Mouse (Mus musculus): Measurements from ENCODE around the gene Map1s.
"Not testable (repeated sequence)": the region's sequence is repeated elsewhere in the genome, so short reads cannot be mapped to it uniquely, and the experiment has no call there.

Gene Map1s

DNA sequence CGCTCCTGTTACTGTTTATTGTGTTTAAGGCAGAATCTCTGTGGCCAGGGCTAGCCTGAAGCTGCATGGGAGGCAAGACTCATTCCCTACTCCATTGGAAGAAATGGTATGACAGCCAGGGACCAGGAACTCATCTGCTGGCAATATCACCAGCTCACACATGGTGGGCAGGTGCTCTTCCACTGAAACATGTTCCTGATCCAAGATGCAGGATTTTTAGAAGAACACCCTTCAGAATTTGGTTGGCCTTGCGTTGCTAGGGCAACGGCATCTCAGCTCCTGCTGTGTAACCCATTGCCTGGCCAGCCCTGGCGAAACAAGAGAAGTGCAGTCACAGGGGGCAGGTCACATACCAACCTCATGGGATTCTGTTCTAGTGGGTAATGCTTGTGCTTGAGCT, 26.2 kb upstream of the Map1s start:
- peak; percentile 81 for DNase-seq

DNA sequence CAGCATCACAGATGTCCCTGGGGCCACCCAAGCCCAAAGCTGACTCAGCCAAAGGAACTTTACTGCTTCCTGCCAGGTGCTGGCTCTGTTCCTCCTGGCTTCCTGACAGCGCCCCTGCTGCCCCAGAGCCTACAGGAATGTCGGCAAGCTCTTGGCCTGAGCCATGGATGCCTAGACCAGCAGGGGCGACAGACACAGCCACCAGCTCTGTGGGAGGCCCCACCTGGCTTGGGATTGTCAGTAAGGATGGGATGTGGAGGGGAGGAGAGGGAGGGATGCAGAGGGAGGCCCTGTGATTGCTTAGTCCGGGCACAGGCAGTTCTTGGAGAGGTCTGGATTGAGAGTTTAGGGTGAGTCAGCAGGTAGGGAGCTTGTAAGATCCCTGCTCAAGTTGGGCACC, 25.6 kb upstream of the Map1s start:
- peak; percentile 97 for DNase-seq

DNA sequence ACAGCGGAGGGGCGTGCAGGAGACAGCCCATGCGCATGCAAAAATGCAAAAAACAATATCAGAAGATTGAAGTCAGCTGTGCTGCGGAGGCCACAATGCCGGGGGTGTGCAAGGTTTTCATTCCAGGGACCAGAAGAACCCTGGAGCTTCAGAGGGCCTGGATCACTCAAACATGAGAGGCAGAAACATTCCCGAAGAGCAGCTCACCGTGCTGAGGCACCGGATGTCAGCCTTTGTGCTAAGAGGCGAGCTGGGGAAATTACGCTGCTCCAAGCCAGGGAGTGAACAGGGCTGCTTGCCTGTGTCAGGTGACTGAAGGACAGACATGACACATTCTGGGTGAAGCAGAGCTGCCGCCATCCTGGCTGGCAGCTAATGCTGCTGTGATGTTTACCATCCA, 25.2 kb upstream of the Map1s start:
- DNase-seq, result peak; percentile 62

DNA sequence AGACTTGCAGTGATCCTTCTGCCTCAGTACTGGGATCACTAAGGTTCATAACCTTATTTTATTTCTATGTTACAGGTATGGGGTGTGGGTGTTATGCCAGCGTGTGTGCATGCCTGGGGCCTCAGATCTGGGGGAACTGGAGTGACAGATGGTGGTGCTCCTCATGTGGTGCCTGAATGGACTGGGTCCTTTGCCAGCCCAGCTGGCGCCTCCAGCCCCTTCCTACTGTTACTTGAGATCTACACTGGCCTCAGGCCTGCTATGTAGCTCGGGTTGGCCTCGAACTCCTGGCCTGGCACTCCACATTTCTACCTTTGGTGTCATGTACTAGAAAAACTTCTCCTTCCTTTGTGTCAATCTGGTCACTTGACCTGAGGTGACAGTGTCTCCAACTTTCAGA, 21.5 kb upstream of the Map1s start:
- no peak for DNase-seq

DNA sequence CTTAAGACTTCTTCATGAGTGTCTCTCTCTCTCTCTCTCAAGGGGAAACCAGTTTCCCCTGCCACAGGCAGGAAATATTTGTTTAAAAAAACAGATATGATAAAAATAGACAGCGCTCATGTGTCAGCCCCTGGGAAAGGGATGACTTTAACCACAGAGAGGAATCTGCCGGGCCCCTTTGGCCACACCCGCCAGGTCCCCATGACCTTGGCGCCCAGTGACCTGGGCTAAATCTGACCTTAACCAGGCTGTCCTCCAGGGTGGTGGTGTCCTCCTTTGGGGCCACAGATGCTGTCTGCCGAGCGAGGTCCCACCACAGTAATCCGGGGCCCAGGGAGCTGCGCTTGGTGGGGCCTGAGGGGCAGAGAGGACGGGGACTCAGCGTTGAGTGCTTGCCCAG, 21.0 kb upstream of the Map1s start:
- DNase-seq, result no peak

DNA sequence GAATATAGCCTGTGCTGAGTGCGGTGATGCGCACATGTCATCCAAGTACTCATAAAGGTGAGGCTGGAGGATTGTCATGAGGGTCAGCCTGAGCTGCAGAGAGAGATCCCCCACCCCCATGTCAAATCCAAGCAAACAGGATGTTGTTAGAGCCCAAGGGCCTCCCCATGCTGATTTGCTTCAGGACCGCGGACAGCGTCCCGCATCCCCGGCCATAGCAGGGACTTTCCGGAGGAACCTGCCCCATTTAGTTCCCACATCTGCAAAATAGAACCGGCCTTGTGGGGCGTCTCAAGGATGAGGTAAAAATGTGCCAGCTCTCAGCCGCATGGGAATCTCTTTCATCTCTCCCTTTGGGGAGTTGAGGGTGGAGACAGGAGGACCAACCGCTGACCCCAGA, 20.1 kb upstream of the Map1s start:
- DNase-seq, result no peak

DNA sequence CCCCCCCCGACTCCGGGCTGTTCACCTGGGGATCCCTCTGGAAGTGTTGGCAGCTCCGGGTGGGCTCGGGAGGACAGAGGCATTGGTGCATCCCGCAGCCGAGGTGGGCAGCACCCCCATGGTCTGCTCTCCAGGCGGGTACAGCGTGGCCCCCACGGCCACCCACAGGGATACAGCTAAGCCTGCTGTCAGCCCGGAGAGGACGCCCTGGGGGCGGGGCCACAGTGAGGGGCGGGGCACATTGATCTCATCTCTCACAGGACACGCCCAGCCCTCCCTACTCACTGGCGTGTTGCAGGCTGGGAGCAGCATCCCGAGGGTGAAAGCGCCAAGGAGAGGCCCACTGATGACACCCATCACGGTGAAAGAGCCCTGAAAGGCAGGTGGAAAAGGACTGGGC, 18.1 kb upstream of the Map1s start:
- no peak for DNase-seq

DNA sequence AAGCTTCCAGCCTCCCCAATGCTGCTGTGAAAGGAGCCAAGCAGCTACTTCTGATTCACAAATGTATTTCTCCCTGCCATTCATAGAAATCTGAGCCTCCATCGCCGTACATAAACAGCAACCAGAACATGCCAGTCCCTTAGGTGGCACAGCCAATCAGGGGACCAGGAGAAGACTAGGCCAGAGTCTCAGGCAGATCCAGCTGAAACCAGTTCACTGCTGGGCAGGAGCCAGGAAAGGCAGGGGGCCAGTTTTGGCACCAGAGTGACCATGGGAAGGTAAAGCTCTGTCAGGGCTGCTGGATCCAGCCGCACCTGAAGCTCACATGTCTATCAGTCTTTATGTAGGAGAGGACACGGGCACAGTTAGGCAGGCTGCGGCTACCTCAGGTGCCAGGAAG, 15.1 kb upstream of the Map1s start:
- DNase-seq, result no peak

DNA sequence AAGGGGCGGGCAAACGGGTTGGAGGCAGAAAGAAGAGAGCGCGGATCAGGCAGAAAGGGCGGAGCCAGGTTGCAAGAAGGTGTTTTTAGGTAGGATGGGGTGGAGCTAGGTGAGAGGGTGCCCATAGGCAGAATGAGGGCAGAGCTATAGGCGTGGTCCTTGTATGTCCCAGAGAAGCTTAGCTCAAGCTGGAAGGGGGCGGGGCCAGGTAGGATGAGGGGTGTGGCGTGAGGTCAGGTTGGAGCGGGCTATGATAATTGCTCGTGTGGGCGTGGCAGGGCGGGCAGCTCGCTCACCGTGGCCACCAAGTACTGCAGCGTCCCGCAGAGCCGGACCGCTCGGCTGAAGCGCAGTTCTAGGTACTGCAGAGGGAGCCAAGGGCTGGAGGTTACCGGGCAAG, 14.4 kb upstream of the Map1s start:
- peak; percentile 58 for DNase-seq

DNA sequence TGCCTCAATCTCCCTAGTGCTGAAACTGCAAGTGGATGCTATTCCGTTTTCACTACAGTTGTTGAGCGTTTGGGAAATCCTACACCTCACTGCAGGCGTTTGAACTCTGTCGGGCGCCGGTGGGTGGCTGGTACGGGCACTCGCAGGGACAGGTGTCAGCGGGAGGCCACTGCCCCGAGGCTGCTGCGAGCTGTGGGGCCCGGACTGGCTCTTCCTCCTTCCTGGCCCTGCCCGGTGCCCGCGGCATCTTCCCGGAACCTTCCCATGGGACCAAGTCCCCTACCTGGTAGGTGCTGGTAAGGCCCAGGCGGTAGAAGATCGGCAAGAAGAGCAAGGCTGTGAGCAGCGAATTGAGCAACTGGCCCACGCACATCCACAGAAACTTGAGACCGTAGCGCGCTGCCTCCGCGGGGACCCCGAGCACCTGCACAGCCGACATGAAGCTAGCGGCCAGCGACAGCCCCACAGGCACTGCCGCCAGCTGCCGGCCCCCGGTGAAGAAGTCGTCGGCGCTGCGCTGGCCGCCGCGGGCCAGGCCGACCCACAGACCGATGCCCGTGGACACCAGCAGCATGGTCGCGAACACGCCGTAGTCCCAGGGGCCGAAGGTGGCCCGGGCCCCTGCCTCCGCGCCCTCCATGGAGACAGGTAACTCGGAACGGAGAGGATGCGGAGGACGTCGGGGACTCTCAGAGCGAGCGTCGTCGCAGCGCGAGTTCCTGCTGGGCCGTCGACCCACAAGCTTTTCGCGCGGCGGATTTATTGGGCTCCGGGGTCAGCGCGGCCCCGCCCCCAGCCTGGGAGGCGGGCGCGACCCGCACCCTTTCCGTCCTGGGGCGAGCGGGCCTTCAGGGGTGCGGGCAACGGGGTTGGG, 13.5 kb upstream of the Map1s start, which contains the start of gene Slc5a5:
Gene Slc5a5 (minus strand): TSS at position 736 of the 874 bp plus-strand sequence.
- peak; percentile 39 for DNase-seq

DNA sequence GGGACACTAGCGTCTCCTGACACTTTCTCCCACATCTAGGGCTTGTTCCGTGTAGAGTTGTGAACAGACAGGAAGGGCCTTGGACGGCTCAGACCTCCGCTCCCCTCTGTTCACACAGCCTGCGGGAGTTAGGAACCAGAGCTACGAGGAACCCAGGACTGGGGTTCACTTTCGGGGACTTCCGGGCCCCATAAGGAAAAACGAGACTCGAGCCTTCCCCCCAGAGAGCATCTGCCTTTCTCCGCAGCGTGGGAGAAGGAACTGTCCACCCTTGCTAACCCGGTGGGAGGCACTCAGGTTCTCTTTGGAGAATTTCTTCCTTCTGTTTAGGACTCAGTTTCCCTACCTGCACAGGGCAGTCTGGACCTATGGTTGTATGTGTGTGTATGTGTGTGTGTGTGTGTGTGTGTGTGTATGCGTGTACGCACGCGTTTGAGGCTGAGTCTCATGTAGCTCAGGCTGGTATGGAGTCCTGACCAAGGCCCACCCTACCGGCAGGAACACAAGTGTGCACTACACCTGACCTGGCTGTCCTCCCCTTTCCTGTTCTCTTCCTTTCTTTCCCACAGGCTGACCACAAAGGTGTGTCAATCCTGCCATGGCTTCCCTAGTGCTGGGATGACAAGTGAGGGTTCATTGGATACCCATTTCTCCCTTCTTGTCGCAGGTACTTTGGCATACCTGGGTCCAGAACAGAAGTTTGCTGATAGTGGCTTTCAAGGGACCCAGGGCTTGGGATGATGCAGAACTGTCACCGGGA, 12.7 kb upstream of the Map1s start:
- no peak for DNase-seq

DNA sequence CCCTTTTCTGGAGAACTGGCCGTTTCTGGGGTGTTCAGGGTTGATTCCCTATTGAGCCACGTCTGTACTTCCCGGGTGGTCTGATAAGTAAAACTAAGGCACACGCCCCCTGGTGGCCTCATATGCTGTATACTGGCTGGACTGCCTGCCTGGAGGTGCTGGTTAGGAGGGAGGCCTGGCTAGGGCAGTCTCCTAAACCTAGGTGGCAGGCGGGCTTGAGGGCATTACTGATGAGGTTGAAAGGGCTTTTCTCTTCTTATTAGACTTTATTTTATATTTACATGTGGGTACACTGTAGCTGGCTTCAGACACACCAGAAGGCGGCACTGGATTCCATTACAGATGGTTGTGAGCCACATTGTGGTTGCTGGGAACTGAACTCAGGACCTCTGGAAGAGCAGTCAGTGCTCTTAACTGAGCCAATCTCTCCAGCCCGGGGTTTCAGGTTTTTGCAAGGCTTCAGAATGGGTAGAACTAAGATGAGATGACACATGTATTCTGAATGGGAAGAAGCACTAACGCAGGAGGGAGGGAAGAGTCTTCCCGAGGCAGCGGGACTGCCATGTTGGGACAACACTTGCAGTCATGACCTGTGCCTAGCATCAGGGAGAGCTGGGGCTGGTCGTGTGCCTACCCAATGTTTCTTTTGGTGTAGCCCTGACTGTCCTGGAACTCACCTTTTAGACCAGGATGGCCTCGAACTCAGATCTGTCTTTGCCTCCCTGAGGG, 11.9 kb upstream of the Map1s start:
- peak; percentile 68 for DNase-seq

DNA sequence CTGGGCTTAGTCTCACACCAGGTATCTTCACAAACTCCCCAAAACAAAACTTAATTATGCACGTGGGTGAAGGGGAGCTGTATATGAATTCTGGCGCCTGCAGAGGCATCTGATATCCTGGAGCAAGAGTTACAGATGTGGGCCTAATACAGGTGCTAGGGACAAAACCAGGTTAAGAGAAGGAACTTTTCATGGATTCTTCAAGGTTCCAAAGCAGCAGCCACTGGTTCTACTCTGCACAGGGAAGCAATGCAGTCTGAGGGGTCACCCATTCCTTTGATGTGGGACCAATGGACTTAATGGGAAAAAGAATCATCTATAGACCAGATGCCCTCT, 11.4 kb upstream of the Map1s start:
- no peak for DNase-seq

DNA sequence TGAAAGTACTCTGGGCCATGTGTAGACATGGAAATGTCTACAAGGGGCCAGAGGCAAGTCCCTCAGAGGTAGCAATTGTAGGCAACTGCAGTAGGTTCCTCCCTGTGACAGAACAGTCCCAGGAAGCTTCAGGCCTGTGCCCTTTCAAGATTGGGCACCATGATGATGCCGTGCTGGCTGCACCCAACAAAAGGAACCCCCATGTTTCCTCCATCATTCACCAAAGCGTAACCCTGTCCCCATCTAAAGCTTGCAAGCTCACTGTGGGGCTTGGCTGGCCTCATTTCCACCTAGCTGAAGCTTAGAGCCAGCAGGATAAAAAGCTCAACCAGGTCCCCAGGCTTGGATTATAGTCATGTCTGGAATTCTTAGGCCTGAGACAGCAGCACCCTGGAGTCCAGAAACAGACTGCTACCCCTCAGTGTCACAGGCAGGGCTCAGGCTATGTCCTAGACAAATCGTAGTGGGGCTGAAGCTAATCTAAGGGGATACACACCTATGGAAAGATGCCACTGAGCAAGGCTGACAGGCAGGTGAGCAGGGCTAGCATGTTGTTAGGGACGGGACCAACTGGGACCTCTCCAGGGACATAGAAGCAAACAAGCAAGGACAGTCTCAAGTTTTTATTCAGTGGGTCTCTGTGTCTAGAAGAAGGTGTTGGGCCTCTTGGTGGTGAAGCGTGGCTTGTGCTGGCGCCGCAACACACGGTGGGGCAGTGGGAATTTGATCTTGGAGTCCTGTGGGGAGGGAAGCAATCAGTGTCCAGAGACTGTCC, 10.8 kb upstream of the Map1s start:
- no peak for DNase-seq

DNA sequence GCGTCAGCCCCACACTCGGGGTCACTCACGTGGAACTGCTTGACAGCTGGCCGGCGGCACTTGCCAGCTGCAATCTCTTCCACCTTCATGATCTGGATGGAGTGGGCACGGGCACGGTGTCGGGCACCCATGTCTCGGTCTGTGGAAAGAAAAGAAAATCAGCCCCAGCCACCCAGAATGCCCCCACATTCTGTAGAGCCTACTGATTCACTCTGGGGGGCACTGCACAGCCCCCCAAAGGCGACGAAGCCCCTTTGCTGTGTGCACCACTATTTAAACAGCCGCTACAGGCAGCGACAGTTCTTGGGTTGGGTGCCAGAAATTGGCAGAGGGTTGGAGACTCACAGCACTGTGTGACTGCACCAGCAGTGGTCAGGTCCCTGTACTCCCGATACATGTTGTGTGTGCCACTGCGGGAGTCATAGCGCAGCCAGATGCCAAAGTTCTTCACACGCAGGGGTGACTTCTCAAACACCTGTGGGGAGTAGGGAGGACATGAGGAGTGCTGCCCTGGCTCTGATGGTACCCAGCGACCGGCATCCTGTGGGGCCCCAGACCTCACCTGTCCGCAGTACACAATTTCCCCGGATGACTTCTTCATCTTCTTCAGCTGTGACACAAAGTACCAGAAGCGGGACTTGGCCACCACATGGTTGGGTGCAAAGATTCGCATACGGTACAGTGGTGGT, 10.0 kb upstream of the Map1s start:
- not testable (repeated sequence) for DNase-seq

DNA sequence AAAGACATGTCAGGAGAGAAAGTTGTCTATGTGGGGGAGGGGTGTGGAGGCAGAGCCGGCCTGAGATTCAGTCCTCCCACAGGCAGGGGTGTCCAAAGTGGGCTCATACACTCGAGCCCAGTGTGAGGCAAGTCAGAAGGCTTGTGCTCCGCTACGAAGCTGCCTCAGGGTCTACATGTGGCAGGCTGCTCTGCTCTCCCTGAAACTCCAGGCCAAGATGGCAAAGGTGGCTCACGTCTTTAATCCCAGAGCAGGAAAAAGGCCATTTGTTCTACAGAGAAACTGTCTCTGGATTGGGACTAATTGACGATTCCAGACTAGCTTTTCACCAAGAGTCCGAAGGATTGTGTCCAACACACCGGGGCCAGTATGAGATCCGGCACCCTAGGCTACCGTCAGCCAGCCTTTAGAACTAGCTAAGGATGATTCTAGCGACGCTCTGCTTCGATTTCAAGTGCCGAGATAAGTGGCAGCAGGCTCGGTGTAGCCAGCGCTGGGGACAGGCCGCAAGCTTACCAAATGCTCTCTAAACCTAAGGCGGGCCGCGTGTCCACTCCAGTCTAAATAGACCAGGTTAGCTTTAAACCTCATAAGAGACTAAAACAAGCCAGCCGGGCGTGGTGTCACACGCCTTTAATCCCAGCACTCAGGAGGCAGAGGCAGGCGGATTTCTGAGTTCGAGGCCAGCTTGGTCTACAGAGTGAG, 9.3 kb upstream of the Map1s start:
- peak; percentile 65 for DNase-seq

DNA sequence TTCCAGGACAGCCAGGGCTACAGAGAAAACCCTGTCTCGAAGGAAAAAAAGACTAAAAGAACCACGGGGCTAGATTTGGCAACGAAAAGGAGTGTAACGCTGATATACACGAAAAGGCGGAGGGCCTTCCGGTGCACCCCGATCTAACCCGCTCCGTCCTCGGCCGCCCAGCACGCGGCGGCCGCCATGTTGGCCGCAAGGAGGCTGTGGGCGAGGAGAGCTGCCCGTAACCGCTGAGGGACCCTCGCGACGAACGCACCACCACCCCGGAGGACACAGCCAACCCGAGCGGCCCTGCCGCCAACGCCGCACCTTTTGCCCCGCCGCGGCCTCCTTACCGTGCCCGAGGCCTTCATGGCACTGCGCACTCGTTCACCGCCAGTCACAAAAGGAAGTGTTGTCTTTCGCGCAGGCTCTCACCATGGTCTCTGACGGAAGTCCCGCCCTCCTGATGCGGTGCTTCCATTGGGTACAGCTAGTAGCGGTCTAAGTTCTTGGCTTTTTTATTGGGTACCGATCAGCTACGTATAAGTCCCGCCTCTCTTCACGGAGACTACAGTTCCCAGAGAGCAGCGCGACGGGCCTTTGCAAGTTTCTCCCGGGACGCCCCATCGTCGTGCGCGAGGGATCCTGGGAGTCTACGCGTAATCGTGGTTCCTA, 8.6 kb upstream of the Map1s start, which contains the start of gene Rpl18a:
Gene Rpl18a (minus strand): TSS at position 392 of the 660 bp plus-strand sequence.
- peak; percentile 97 for DNase-seq

DNA sequence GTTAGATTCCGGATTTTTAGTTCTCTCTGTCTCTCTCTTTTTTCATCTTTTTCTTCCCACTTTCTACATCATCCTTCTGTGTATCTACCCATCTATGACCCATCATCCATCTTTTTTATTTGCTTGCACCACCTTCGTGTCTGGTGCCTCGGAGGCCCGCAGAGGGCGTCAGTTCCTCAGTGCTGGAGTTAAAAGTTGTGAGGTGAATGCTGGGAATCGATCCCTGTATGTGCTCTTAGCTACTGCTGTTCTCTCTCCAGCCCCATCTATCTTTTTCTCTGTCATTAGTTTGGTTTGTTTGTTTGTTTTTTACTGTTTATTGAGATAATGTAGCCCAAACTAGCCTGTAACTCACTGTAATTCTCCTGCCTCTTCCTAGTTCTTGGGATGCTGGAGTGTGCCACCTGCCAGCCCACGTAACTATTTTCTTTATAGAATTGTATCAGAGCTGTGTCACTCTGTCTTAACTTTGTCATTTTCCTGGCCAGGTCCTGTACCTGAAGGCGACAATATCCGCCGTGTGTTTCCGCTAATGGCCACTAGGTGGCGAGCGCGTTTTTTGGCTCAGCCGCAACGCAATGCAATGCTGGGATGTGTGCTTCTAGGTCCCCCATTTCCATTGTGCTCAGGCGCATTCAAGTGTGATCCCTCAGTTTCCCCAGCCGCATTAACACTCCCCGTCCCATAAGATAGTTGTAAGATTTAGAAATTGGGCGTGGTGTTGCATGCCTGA, 7.9 kb upstream of the Map1s start:
- peak; percentile 86 for DNase-seq

DNA sequence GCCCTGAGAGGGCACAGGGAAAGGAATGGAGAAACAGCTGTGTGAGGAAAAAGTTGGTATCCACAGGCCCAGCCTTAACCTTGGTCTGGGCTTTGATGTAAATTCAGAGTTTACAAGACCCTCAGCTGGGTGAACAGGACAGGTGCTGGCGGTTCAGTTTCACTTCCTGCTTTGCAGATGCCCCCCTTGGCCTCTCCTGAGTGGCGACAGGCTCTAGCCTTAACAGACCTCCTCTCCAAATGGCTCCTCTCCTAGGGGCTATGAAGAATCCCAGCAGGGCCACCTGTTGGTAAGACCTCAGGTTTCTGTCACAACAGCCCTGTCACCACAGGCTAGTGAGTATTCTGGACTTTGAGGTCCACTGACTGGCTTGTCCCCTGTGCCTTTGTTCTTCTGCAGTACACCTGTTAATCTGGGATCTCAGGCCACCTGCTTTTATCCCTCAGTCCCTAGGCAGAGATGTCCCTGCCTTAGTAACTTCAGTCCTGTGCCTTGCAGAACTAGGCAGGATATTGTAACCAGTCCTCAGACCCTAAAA, 7.0 kb upstream of the Map1s start:
- peak; percentile 62 for DNase-seq

DNA sequence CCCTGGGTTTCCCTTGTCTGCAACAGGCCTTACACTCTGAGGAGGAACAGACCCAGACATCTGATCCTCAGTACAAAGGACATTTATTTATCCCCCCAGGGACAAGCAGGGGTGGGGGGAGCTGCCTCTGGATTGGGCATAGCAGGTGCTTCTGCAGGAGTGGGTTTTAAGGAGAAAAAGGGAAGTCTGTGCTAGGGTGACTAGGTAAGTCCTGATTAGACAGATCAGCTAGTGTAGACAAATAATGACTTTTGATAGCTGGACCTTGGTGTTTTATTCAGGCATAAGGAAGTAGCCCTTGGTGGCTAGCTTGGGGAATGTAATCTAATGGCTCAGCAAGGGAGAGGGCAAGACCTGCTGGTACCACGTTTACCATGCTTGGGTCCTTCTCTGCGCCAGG, 6.5 kb upstream of the Map1s start:
- DNase-seq, result peak; percentile 38

Data from cerebellum, adult 11-12 months (tissue).